Mouse (Mus musculus) brain, adult 10 weeks (tissue): ENCODE measurements around the gene Pnma5. TPM values are rescaled to one million over a fixed set of nuclear protein-coding genes. Genes with fewer than 3 reads are reported as not detected.

Experiments used
- polyA plus RNA-seq: library from polyadenylated mRNA; stranded (reverse); fragments of 350-450 nt; fragmentation: Illumina TruSeq; extraction: RNeasy Lipid Tissue Mini Kit (QIAGEN cat#74804); gene quantifications from one replicate; pipeline ENCODE4 v1.2.3, GENCODE M21; 2015; ENCODE audit warnings: low read depth, low replicate concordance

Pnma5 gene
- polyA plus RNA-seq, result 0.19 TPM

DNA sequence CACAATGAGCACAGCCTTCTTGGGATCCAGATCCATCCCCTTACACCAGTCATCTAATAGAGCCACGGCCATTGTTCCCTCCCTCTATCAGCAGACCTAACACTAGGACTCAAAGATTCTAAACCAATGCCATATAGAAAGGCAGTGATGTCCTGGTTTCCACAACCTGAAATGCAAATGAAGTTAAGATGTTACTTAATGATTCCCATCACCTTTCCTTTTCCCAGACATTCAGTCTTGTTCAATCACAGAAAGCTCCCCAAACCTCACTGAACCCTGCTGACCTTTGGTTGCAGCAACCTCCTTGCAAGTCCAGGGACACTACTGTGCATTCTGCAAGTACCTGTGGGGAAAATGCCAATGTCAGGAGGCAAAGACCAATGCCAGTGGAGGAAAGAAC is at the start of gene Pnma5:
TSS of gene Pnma5 (minus strand) at position 101 of the 400 bp plus-strand sequence.

DNA sequence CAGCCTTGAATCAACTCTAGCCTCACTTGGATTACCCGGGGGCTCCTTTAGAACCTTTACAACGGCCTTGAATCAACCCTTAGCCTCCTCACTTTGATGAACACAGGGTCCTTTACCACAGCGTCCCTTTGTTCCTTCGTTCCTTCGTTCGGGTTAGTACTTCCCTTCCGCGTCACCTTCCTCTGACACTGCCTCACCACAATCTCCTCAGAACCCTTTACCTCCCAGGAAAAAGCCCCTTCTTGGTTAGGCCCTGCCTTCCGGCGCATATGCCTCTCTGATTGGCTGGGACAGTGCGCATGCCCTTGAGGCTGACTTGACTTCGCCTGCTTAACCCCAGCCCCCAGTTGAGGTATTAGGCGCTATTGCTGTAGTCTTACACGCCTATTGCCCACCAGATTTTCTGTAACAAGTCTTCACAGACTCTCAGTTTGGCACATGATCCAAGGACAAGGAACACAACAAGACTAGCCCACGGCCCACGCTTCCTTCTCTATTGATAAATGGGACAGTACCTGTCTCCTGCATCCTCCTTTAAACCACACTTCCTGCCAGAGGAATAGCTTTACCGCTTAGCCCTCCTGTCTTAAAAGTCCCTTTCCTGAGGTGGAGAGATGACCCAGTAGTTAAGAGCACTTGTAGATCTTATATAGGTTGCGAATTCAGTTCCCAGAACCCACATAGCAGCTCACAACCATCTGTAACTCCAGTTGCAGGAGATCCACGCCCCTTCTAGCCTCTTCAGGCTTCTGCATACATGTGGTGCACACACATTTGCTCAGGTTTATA is 45.6 kb upstream of the Pnma5 start, which contains the start of gene Xlr4a:
TSS of gene Xlr4a (minus strand) at position 212 of the 789 bp plus-strand sequence.

DNA sequence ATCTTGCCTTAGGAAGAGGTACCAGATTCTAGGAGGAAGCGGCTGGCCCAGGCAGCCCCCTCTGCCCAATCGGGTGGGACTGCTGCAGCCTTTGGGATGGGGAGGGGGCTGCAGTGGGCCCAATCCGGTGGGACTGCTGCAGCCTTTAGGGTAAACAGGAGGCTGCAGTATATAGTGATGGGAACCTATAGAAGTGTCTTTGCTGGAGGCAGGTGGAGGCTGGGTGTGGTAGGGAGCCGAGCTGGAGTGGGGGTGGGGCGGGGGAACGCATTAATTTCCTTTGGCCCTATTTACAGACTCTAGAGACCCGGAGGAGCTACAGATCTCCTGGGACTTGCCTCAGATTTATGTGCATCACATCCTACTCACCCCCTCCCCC is 27.5 kb upstream of the Pnma5 start, which contains the start of gene Pnma3:
TSS of gene Pnma3 (plus strand) at position 373 of the 379 bp plus-strand sequence.

DNA sequence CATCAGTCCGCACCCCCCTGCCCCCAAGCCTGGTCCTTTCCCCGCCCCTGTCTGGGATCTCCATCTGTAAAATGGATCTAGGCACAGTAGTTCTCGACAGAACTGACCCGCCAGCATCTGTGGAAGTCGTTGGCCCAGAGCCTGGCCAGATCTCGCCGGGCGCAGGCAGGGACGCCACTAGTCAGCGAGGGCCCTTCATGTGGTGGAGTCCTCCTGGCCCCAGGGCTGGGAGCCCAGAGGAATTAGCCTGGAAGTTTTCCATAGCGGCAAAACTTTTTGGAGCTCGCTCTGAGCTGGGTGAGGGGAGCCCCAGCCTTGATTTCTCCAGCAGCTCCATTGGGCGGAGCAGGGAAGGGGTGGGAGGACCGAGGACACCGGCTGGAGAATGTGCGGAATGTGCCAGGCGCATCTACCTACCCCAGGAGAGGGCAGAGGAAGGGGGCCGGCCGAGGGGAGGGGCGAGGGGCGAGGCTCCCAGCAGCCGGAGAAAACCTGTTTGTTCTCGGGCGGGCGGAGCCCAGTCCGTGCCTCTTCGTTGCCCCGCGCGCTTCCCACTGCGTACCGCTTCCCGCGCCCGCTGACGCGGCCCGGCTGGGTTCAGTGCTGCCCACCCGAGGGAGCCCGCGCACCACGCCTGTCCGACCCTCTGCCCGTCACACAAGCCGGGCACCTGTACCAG is 49.9 kb downstream of the Pnma5 start, which contains the start of gene Zfp185:
TSS of gene Zfp185 (plus strand) at position 499 of the 679 bp plus-strand sequence.

Other genes starting within 250 kb of the Pnma5 start
- 2.0 TPM for gene Gabrq, start 211.9 kb downstream of the Pnma5 start, polyA plus RNA-seq
- 83.1 TPM for gene Cetn2, start 118.7 kb downstream of the Pnma5 start, polyA plus RNA-seq
- 27.0 TPM for gene Nsdhl, start 118.5 kb downstream of the Pnma5 start, polyA plus RNA-seq
- 1.7 TPM for gene Zfp185, start 49.8 kb downstream of the Pnma5 start, polyA plus RNA-seq
- gene Pnma3, start 27.7 kb upstream of the Pnma5 start, polyA plus RNA-seq, result 13.7 TPM
- not detected for gene Xlr4a, start 45.4 kb upstream of the Pnma5 start, polyA plus RNA-seq
- 2.1 TPM for gene Xlr3a, start 60.0 kb upstream of the Pnma5 start, polyA plus RNA-seq
- gene Gm14685, start 79.9 kb upstream of the Pnma5 start, polyA plus RNA-seq, result not detected
- not detected for gene Xlr5b, start 111.7 kb upstream of the Pnma5 start, polyA plus RNA-seq
- gene DXBay18, start 112.3 kb upstream of the Pnma5 start, polyA plus RNA-seq, result 0.70 TPM
- not detected for gene Spin2d, start 139.9 kb upstream of the Pnma5 start, polyA plus RNA-seq
- gene Xlr3b, start 155.1 kb upstream of the Pnma5 start, polyA plus RNA-seq, result 1.9 TPM
- gene Xlr4b, start 177.2 kb upstream of the Pnma5 start, polyA plus RNA-seq, result 0.74 TPM
- 14.6 TPM for gene F8a, start 191.2 kb upstream of the Pnma5 start, polyA plus RNA-seq
- not detected for gene Xlr4c, start 206.0 kb upstream of the Pnma5 start, polyA plus RNA-seq
- gene Xlr3c, start 228.3 kb upstream of the Pnma5 start, polyA plus RNA-seq, result not detected